Mouse (Mus musculus) kidney, adult 2 months (tissue): Measurements from ENCODE around the gene Prkar1b.

Experiments used
- CTCF ChIP-seq: fragments of 200-500 bp; conservative IDR thresholded peaks from 2 replicates; pipeline ENCODE4 v1.5.1; 2011; ENCODE audit warnings: low read depth, mild to moderate bottlenecking, control low read depth, low read length, moderate library complexity, mixed read lengths; ENCODE audit not compliant: insufficient read depth, insufficient read length
- POLR2A ChIP-seq: fragments of 200-500 bp; IDR thresholded peaks from one replicate; pipeline ENCODE4 v1.6.1; 2011; ENCODE audit warnings: low read depth, low read length, control low read depth

DNA sequence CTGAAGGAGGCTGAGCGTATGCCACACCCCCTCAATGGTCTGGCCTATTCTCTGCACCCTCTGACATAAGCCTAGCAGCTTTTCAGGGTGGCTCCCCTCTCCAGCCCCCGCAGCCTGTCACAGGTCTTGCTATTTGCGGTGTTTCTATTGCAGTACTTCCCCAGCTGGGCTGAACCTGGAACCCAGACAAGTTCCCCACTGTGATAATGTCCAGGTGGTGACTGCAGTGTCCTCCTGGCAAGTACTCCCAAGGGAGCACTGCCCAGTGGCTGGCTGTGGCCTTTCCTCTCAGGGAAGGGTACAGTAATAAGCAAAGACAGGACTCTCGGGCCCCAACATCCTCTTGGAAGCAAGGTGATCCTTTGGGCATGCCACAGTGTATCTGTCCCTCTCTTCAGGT is 66.0 kb downstream of the Prkar1b start:
- TF ChIP-seq CTCF: no peak
- no peak for TF ChIP-seq POLR2A
